Mouse (Mus musculus): ENCODE measurements around the gene Dpm1. TPM values are rescaled to one million over a fixed set of nuclear protein-coding genes. Genes with fewer than 3 reads are reported as not detected.

Gene Dpm1
- polyA plus RNA-seq, 1 experiment: 29.5 TPM

DNA sequence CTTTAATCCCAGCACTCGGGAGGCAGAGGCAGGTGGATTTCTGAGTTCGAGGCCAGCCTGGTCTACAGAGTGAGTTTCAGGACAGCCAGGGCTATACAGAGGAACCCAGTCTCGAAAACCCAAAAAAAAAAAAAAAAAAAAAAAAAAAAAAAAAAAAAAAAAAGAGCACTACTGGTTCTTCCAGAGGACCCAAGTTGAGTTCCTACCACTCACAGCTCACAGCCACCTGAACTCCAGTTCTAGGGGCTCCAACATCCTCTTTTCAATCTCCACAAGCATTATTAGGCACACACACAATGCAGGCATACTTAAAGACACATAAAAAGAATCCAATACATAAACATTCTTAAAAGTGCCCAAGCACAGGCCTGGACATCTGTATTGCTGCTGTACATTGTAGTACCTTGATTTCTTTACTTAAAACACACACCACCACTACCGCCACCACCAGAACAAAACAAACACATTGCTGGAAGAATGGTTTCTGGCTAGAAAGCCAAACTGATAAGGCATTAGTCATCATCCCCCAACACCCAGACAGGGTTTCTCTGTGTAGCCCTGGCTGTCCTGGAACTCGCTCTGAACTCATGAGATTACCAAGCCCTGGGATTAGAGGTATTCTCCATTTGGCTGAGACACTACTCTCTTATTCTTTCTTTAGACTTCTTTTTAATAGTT is 30.2 kb downstream of the Dpm1 start:
- TF ChIP-seq POLR2A (IDR thresholded peaks at IDR 0.05; ENCODE audit: control insufficient read depth, extremely low read depth, insufficient read depth, low read length, poor library complexity): no peak
- DNase-seq: no peak
- Histone ChIP-seq H3K36me3 (ENCODE audit: control insufficient read depth, insufficient read depth, low read length) (peaks cover 10% of the 10 kb centered on the region), H3K4me1 (replicated peaks; ENCODE audit: control insufficient read depth, insufficient read depth, low read length) (peaks cover 14% of the 10 kb centered on the region), H3K4me3 (ENCODE audit: control insufficient read depth, insufficient read depth, low read length) (no peak overlapping the region), H3K27ac (ENCODE audit: control insufficient read depth, insufficient read depth, low read length) (no peak overlapping the region), H3K27me3 (ENCODE audit: control insufficient read depth, insufficient read depth, low read length) (no peaks in the 10 kb centered on the region)
- 78% methylated on average over 5 of the region's 5 CpGs for WGBS

DNA sequence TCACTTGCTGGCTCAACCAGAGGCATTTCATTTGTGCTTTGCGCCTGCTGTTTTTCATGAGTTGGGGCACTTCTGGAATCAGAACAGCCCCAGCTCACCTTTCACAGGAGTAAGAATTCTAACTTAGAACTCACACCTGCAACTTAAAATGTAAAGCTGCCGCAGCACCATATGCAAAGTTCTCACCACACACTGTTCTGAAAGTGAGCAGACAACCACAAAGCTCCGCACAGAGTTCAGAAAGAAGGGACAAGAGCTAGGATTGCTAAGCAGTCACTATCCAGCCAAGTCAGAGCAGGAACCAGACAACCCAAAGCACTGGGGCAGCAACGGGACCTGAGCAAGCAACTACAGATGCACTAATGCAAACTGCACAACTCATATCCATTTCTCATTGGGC is 30.9 kb downstream of the Dpm1 start:
- Histone ChIP-seq H3K4me1 (replicated peaks; ENCODE audit: control insufficient read depth, insufficient read depth, low read length) (peaks cover 9% of the 10 kb centered on the region), H3K27ac (ENCODE audit: control insufficient read depth, insufficient read depth, low read length) (no peak overlapping the region), H3K27me3 (ENCODE audit: control insufficient read depth, insufficient read depth, low read length) (no peaks in the 10 kb centered on the region), H3K36me3 (ENCODE audit: control insufficient read depth, insufficient read depth, low read length) (peaks cover 10% of the 10 kb centered on the region), H3K4me3 (ENCODE audit: control insufficient read depth, insufficient read depth, low read length) (no peak overlapping the region)
- WGBS: 72% methylated on average over 4 of the region's 4 CpGs
- DNase-seq: no peak
- TF ChIP-seq POLR2A (IDR thresholded peaks at IDR 0.05; ENCODE audit: control insufficient read depth, extremely low read depth, insufficient read depth, low read length, poor library complexity): no peak
- TF ChIP-seq CTCF (IDR thresholded peaks at IDR 0.05; ENCODE audit: borderline replicate concordance, control insufficient read depth, extremely low read depth, insufficient read depth, low read length, poor library complexity): no peak

DNA sequence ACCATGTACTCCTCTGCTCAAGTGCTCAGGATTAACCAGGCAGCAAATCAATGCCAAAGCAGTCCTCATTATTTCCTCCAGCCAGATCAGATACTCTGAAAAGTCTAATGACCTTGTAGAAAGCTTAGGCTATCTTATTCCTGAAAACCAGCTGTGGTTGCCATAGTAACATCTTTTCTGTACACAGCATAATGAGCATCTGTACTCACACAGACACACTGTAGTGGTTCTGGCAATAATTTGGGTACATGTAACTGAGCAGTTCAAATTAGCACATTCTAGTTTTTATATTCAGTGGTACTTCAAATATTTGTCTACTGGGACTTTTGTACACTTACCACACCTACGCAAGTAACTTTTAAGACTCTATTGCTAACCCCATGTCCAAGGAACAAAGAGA is 32.0 kb downstream of the Dpm1 start:
- H3K27ac ChIP-seq (ENCODE audit: control insufficient read depth, insufficient read depth, low read length): no peak overlapping the region
- TF ChIP-seq POLR2A (IDR thresholded peaks at IDR 0.05; ENCODE audit: control insufficient read depth, extremely low read depth, insufficient read depth, low read length, poor library complexity) (no peak), CTCF (IDR thresholded peaks at IDR 0.05; ENCODE audit: borderline replicate concordance, control insufficient read depth, extremely low read depth, insufficient read depth, low read length, poor library complexity) (no peak)
- no peak for DNase-seq
- peaks cover 10% of the 10 kb centered on the region for H3K36me3 ChIP-seq (ENCODE audit: control insufficient read depth, insufficient read depth, low read length)
- WGBS: 98% methylated on average over 1 of the region's 1 CpGs
- peaks cover 7% of the 10 kb centered on the region; the same call in 1 of the 2 replicates for H3K4me1 ChIP-seq (replicated peaks; ENCODE audit: control insufficient read depth, insufficient read depth, low read length)
- no peaks in the 10 kb centered on the region for H3K27me3 ChIP-seq (ENCODE audit: control insufficient read depth, insufficient read depth, low read length)
- no peak overlapping the region for H3K4me3 ChIP-seq (ENCODE audit: control insufficient read depth, insufficient read depth, low read length)

DNA sequence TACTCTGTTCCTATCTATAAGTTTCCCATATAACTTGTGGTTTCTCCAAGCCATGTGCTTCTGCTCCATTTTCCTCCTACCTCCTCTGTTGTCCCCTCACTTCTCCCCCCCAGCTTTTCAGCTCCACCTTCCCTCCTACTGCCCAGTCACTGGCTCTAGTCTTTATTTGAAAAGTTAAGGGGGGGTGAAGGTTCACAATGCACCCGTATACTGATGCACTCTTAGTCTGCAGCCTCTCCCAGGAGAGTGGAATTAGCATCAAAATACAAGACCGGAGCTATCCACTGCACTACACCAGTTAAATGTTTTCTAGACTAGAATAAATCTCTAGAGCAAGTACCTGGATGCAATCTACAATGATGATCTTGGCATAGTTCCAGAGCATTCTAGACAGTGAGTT is 34.7 kb downstream of the Dpm1 start:
- Histone ChIP-seq H3K36me3 (ENCODE audit: control insufficient read depth, insufficient read depth, low read length) (peaks cover 10% of the 10 kb centered on the region), H3K27me3 (ENCODE audit: control insufficient read depth, insufficient read depth, low read length) (no peaks in the 10 kb centered on the region), H3K27ac (ENCODE audit: control insufficient read depth, insufficient read depth, low read length) (no peak overlapping the region), H3K4me1 (replicated peaks; ENCODE audit: control insufficient read depth, insufficient read depth, low read length) (peaks cover 10% of the 10 kb centered on the region; the same call in 1 of the 2 replicates), H3K4me3 (ENCODE audit: control insufficient read depth, insufficient read depth, low read length) (no peak overlapping the region)
- no peak for DNase-seq
- TF ChIP-seq POLR2A (IDR thresholded peaks at IDR 0.05; ENCODE audit: control insufficient read depth, extremely low read depth, insufficient read depth, low read length, poor library complexity) (no peak), CTCF (IDR thresholded peaks at IDR 0.05; ENCODE audit: borderline replicate concordance, control insufficient read depth, extremely low read depth, insufficient read depth, low read length, poor library complexity) (no peak)
- WGBS: 90% methylated on average over 2 of the region's 2 CpGs

DNA sequence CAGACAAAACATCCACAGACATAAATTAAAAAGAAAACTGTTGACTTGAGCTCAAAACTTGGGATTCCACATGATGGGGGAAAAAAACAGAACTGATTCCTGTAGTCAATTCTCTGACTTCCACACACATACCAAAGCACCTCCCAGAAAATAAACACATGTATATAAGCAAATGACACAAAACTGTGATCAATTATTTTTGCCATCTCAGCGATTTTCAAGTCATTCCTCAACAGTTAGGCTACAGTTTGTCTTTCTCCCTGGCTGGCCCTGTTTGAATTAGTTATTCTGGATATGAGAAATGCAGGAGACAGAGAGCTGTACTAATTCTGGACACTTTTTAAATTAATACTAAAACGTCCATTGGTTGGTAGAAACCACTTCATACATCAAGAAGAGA is 36.7 kb downstream of the Dpm1 start:
- TF ChIP-seq POLR2A (IDR thresholded peaks at IDR 0.05; ENCODE audit: control insufficient read depth, extremely low read depth, insufficient read depth, low read length, poor library complexity): no peak
- TF ChIP-seq CTCF (IDR thresholded peaks at IDR 0.05; ENCODE audit: borderline replicate concordance, control insufficient read depth, extremely low read depth, insufficient read depth, low read length, poor library complexity): no peak
- 65% methylated on average over 2 of the region's 2 CpGs for WGBS
- Histone ChIP-seq H3K27me3 (ENCODE audit: control insufficient read depth, insufficient read depth, low read length) (no peaks in the 10 kb centered on the region), H3K4me1 (replicated peaks; ENCODE audit: control insufficient read depth, insufficient read depth, low read length) (0 out of 2 replicates have a peak, but pooled peaks cover 4% of the 10 kb centered on the region), H3K36me3 (ENCODE audit: control insufficient read depth, insufficient read depth, low read length) (peaks cover 10% of the 10 kb centered on the region), H3K27ac (ENCODE audit: control insufficient read depth, insufficient read depth, low read length) (no peak overlapping the region), H3K4me3 (ENCODE audit: control insufficient read depth, insufficient read depth, low read length) (no peak overlapping the region)
- DNase-seq: no peak

DNA sequence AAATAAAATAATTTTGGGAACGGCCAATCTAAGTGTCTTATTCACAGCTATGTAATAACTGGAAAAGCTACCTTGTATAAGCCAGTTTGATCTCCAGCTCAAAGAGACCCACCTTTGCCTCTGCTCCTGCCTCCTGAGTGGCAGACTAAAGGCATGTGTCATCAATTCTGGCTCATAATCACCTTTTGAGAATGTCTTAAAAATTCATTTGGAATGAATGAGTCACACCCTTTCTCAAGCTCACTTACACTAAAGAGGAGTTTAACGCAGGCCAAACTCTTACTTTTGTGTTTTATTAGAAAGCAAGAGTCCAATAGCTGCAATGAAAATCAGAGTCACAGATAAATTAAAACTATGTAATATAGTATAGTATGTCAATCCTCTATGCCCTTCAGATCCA is 38.5 kb downstream of the Dpm1 start:
- no peak for DNase-seq
- 92% methylated on average over 2 of the region's 2 CpGs for WGBS
- no peak overlapping the region for H3K27ac ChIP-seq (ENCODE audit: control insufficient read depth, insufficient read depth, low read length)
- H3K36me3 ChIP-seq (ENCODE audit: control insufficient read depth, insufficient read depth, low read length): peaks cover 16% of the 10 kb centered on the region
- H3K4me1 ChIP-seq (replicated peaks; ENCODE audit: control insufficient read depth, insufficient read depth, low read length): 0 out of 2 replicates have a peak, but pooled peaks cover 4% of the 10 kb centered on the region
- no peaks in the 10 kb centered on the region for H3K27me3 ChIP-seq (ENCODE audit: control insufficient read depth, insufficient read depth, low read length)
- no peak overlapping the region for H3K4me3 ChIP-seq (ENCODE audit: control insufficient read depth, insufficient read depth, low read length)
- no peak for TF ChIP-seq POLR2A (IDR thresholded peaks at IDR 0.05; ENCODE audit: control insufficient read depth, extremely low read depth, insufficient read depth, low read length, poor library complexity)
- TF ChIP-seq CTCF (IDR thresholded peaks at IDR 0.05; ENCODE audit: borderline replicate concordance, control insufficient read depth, extremely low read depth, insufficient read depth, low read length, poor library complexity): no peak

DNA sequence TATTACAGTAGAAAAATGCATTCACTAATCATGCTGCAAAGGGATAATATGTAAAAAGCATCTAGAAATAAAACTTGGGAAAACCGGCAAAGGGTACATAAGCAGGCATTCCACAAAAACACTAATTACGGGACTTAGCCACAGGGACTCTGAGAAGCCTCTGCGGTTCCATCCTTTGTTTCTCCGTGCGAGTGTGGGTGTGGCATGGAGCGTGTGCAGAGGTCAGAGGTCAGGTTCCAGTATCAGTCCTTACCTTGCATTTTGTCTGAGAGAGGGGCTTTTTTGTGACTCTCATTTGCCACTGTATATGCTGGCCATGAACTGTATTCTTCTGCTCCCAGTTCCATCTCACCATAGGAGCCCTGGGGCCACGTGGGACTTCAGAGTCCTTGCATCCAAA is 54.4 kb downstream of the Dpm1 start:
- TF ChIP-seq POLR2A (IDR thresholded peaks at IDR 0.05; ENCODE audit: control insufficient read depth, extremely low read depth, insufficient read depth, low read length, poor library complexity): no peak
- no peak for TF ChIP-seq CTCF (IDR thresholded peaks at IDR 0.05; ENCODE audit: borderline replicate concordance, control insufficient read depth, extremely low read depth, insufficient read depth, low read length, poor library complexity)
- 94% methylated on average over 7 of the region's 7 CpGs for WGBS
- Histone ChIP-seq H3K4me3 (ENCODE audit: control insufficient read depth, insufficient read depth, low read length) (no peak overlapping the region), H3K27me3 (ENCODE audit: control insufficient read depth, insufficient read depth, low read length) (no peaks in the 10 kb centered on the region), H3K4me1 (replicated peaks; ENCODE audit: control insufficient read depth, insufficient read depth, low read length) (peaks cover 3% of the 10 kb centered on the region; the same call in 1 of the 2 replicates), H3K27ac (ENCODE audit: control insufficient read depth, insufficient read depth, low read length) (no peak overlapping the region), H3K36me3 (ENCODE audit: control insufficient read depth, insufficient read depth, low read length) (no peaks in the 10 kb centered on the region)
- DNase-seq: no peak
